Comparison of ENCODE assay signal across 10 mouse cellular contexts in genomic region chr9:21950322-21950721, GRCm38 (mm10). TPM values are rescaled to one million over a fixed set of nuclear protein-coding genes. Genes with fewer than 3 reads are reported as not detected.
A peak's percentile ranks its signal among the peaks of the same experiment; 100 is the strongest.
DNase-seq lines count a peak whose midpoint lies in the region; ATAC-seq and TF ChIP-seq lines count a peak whose summit lies in the region.
"Had no signal": no experiment of that assay in that cellular context is flagged by ENCODE, and none has a peak within 500 bp of the region (broad histone marks: within the 10 kb centered on the region; RNA-seq: fewer than 3 reads in every experiment).

No protein-coding gene starts in this region.

- no peak overlapping the region for H3K4me3 ChIP-seq in kidney, adult 2 months (ENCODE audit: insufficient read depth, low read depth, low read length)
- H3K4me3 ChIP-seq in kidney, embryonic 15.5 days (replicated peaks): no peak overlapping the region
- H3K4me3 ChIP-seq in limb, embryonic 10.5 days: no peak overlapping the region
- H3K4me3 ChIP-seq: embryonic facial prominence, embryonic 12.5 days; liver, embryonic 13.5 days had no signal

- ATAC-seq in kidney, embryonic 15.5 days (replicated peaks; ENCODE audit: low FRiP score): no peak
- peak; percentile 77 for ATAC-seq in common myeloid progenitor, adult 5-6 weeks (replicated peaks; ENCODE audit: low read depth, poor library complexity, severe bottlenecking)

- H3K27me3 ChIP-seq in kidney, adult 2 months (replicated peaks; ENCODE audit: control insufficient read depth, insufficient read depth, low read length): no peaks in the 10 kb centered on the region
- peaks cover 18% of the 10 kb centered on the region for H3K27me3 ChIP-seq in kidney, embryonic 15.5 days
- H3K27me3 ChIP-seq in limb, embryonic 10.5 days (ENCODE audit: low read depth, poor library complexity, severe bottlenecking): peaks cover 41% of the 10 kb centered on the region

- DNase-seq in kidney, adult 2 months: peak; percentile 68
- DNase-seq in ES-CJ7 (ENCODE audit: low read depth, low spot score): peak; percentile 62
- DNase-seq in limb, embryonic 10.5 days (ENCODE audit: low spot score): peak; percentile 94
- peak; percentile 72 for DNase-seq in ovary, postnatal 36 days (ENCODE audit: low spot score)
- no peak for DNase-seq in cerebellum, postnatal 36 days
- no peak for DNase-seq in cerebellum, postnatal 4 days (ENCODE audit: low spot score in 2 of 2)
- DNase-seq: liver, embryonic 13.5 days had no signal

- no peaks in the 10 kb centered on the region for H3K36me3 ChIP-seq in kidney, adult 2 months (ENCODE audit: control insufficient read depth, insufficient read depth, low read length)
- H3K36me3 ChIP-seq in kidney, embryonic 15.5 days: no peaks in the 10 kb centered on the region
- no peaks in the 10 kb centered on the region for H3K36me3 ChIP-seq in limb, embryonic 10.5 days
- H3K36me3 ChIP-seq: embryonic facial prominence, embryonic 12.5 days; liver, embryonic 13.5 days had no signal

- WGBS in kidney, adult 2 months: 14% methylated on average over 11 of the region's 11 CpGs
- 16% methylated on average over 11 of the region's 11 CpGs for WGBS in kidney, embryonic 15.5 days
- WGBS in limb, embryonic 10.5 days: 18% methylated on average over 11 of the region's 11 CpGs

- H3K4me1 ChIP-seq in kidney, adult 2 months (ENCODE audit: control insufficient read depth, insufficient read depth, low read length): no peaks in the 10 kb centered on the region
- peaks cover 10% of the 10 kb centered on the region for H3K4me1 ChIP-seq in kidney, embryonic 15.5 days
- H3K4me1 ChIP-seq in limb, embryonic 10.5 days: peaks cover 15% of the 10 kb centered on the region

- no peak overlapping the region for H3K9ac ChIP-seq in kidney, embryonic 15.5 days
- H3K9ac ChIP-seq: embryonic facial prominence, embryonic 12.5 days; liver, embryonic 13.5 days had no signal

- H3K4me2 ChIP-seq in kidney, embryonic 15.5 days: no peak overlapping the region
- H3K4me2 ChIP-seq: embryonic facial prominence, embryonic 12.5 days; liver, embryonic 13.5 days had no signal

- no peak overlapping the region for H3K27ac ChIP-seq in kidney, adult 2 months (ENCODE audit: insufficient read depth, low read depth, low read length)
- no peak overlapping the region for H3K27ac ChIP-seq in kidney, embryonic 15.5 days
- H3K27ac ChIP-seq in limb, embryonic 10.5 days: no peak overlapping the region
- H3K27ac ChIP-seq: embryonic facial prominence, embryonic 12.5 days; liver, embryonic 13.5 days had no signal

- TF ChIP-seq POLR2A in kidney, adult 2 months (IDR thresholded peaks at IDR 0.05; ENCODE audit: low read depth, low read length): no peak

- no peak; the same call in 1 of the 2 replicates for TF ChIP-seq CTCF in kidney, adult 2 months (conservative IDR thresholded peaks at IDR 0.05; ENCODE audit: insufficient read depth, insufficient read length, low read depth, low read length)

- 0 out of 2 replicates have a peak, but pooled peaks cover 4% of the 10 kb centered on the region for H3K9me3 ChIP-seq in kidney, embryonic 15.5 days (replicated peaks)
- H3K9me3 ChIP-seq in limb, embryonic 10.5 days (replicated peaks): no peaks in the 10 kb centered on the region
- H3K9me3 ChIP-seq: embryonic facial prominence, embryonic 12.5 days; liver, embryonic 13.5 days had no signal

RNA-seq across cellular contexts. Expression of gene Swsap1, which starts 5.2 kb away (rescaled TPM):
- polyA plus RNA-seq in kidney, adult 2 months (2012; rRNA removed): 10.5 and 10.9 TPM in 2 replicates
- 7.9 and 12.6 TPM in 2 replicates for polyA plus RNA-seq in kidney, embryonic 15.5 days (2015; fragmentation: Nextera tagmentation; extraction: Ambion mirVana)
- total RNA-seq in common myeloid progenitor, adult 5-6 weeks (2017): 3.7 and 6.9 TPM in 2 replicates
- 7.3 and 8.2 TPM in 2 replicates for polyA plus RNA-seq in limb, embryonic 10.5 days (2016; fragmentation: Nextera tagmentation; extraction: Ambion mirVana)

RNA-seq across cellular contexts. Expression of gene Epor, which starts 13.0 kb away (rescaled TPM):
- polyA plus RNA-seq in kidney, adult 2 months (2012; rRNA removed): 14.0 and 16.7 TPM in 2 replicates
- polyA plus RNA-seq in kidney, embryonic 15.5 days (2015; fragmentation: Nextera tagmentation; extraction: Ambion mirVana): 12.1 and 15.2 TPM in 2 replicates
- 11.0 and 22.8 TPM in 2 replicates for total RNA-seq in common myeloid progenitor, adult 5-6 weeks (2017)
- polyA plus RNA-seq in limb, embryonic 10.5 days (2016; fragmentation: Nextera tagmentation; extraction: Ambion mirVana): 7.6 and 8.2 TPM in 2 replicates

RNA-seq across cellular contexts. Expression of gene Plppr2, which starts 13.5 kb away (rescaled TPM):
- 6.0 and 9.1 TPM in 2 replicates for polyA plus RNA-seq in kidney, adult 2 months (2012; rRNA removed)
- polyA plus RNA-seq in kidney, embryonic 15.5 days (2015; fragmentation: Nextera tagmentation; extraction: Ambion mirVana): 7.9 and 11.3 TPM in 2 replicates
- 0.09 TPM in 1 of 2 replicates, not detected in the other for total RNA-seq in common myeloid progenitor, adult 5-6 weeks (2017)
- polyA plus RNA-seq in limb, embryonic 10.5 days (2016; fragmentation: Nextera tagmentation; extraction: Ambion mirVana): 6.4 and 7.8 TPM in 2 replicates

RNA-seq across cellular contexts. Expression of gene Tmem205, which starts 23.0 kb away (rescaled TPM):
- polyA plus RNA-seq in kidney, adult 2 months (2012; rRNA removed): 313 and 353 TPM in 2 replicates
- polyA plus RNA-seq in kidney, embryonic 15.5 days (2015; fragmentation: Nextera tagmentation; extraction: Ambion mirVana): 59.2 and 61.0 TPM in 2 replicates
- total RNA-seq in common myeloid progenitor, adult 5-6 weeks (2017): 12.1 and 14.1 TPM in 2 replicates
- 31.1 and 33.5 TPM in 2 replicates for polyA plus RNA-seq in limb, embryonic 10.5 days (2016; fragmentation: Nextera tagmentation; extraction: Ambion mirVana)

RNA-seq across cellular contexts. Expression of gene Ccdc159, which starts 23.1 kb away (rescaled TPM):
- polyA plus RNA-seq in kidney, adult 2 months (2012; rRNA removed): 4.3 and 4.8 TPM in 2 replicates
- polyA plus RNA-seq in kidney, embryonic 15.5 days (2015; fragmentation: Nextera tagmentation; extraction: Ambion mirVana): 5.5 and 5.9 TPM in 2 replicates
- not detected in 2 replicates for total RNA-seq in common myeloid progenitor, adult 5-6 weeks (2017)
- polyA plus RNA-seq in limb, embryonic 10.5 days (2016; fragmentation: Nextera tagmentation; extraction: Ambion mirVana): 3.0 and 3.9 TPM in 2 replicates

Comparison
In these comparisons a context has a peak if more than half of its experiments do, and no peak if none do; other contexts are left out.
1. DNase-seq: peak in kidney, adult 2 months (single experiment), ES-CJ7 (single experiment), limb, embryonic 10.5 days (single experiment) and ovary, postnatal 36 days (single experiment); none in cerebellum, postnatal 36 days (0 of 2) and cerebellum, postnatal 4 days (0 of 2).